ENCODE assay signal across 17 mouse cellular contexts in genomic region chr7:75474064-75474463, GRCm38 (mm10).
"Had no signal": no experiment of that assay in that cellular context is flagged by ENCODE, and none has a peak within 500 bp of the region (broad histone marks: within the 10 kb centered on the region; RNA-seq: fewer than 3 reads in every experiment).

No protein-coding gene starts in this region.

- H3K4me2 ChIP-seq: liver, embryonic 13.5 days; midbrain, embryonic 11.5 days; neural tube, embryonic 12.5 days; neural tube, embryonic 15.5 days had no signal

- H3K4me3 ChIP-seq: liver, embryonic 13.5 days; neural tube, embryonic 12.5 days; neural tube, embryonic 15.5 days had no signal

- ATAC-seq: intestine, postnatal 0 days had no signal

- H3K36me3 ChIP-seq: liver, embryonic 13.5 days; neural tube, embryonic 12.5 days; neural tube, embryonic 15.5 days had no signal

- DNase-seq: left cerebral cortex, postnatal 4 days; liver, embryonic 13.5 days; lung, adult 2 months; lung, postnatal 14 days; lung, postnatal 4 days; midbrain, embryonic 14.5 days; right cerebral cortex, adult 18-20 months; right cerebral cortex, postnatal 14 days; right cerebral cortex, postnatal 4 days; thymus, adult 2 months; thymus, postnatal 14 days; thymus, postnatal 4 days had no signal

- H3K9me3 ChIP-seq: liver, embryonic 13.5 days; neural tube, embryonic 12.5 days; neural tube, embryonic 15.5 days had no signal

- H3K27ac ChIP-seq: liver, embryonic 13.5 days; neural tube, embryonic 12.5 days; neural tube, embryonic 15.5 days; stomach, postnatal 0 days had no signal

- H3K27me3 ChIP-seq: liver, embryonic 13.5 days; neural tube, embryonic 12.5 days; neural tube, embryonic 15.5 days had no signal

- H3K9ac ChIP-seq: liver, embryonic 13.5 days; neural tube, embryonic 12.5 days; neural tube, embryonic 15.5 days had no signal
